Mouse (Mus musculus) thymus, adult 2 months (tissue): ENCODE data around the gene Gm10382.

Experiments used
- CTCF ChIP-seq: fragments of 200-500 bp; IDR thresholded peaks from 2 replicates; pipeline ENCODE4 v1.5.1; 2012; ENCODE audit warnings: mild to moderate bottlenecking, control low read depth, low read length, moderate library complexity, borderline replicate concordance; ENCODE audit not compliant: control insufficient read depth, poor library complexity, insufficient read depth; ENCODE audit errors: extremely low read depth
- POLR2A ChIP-seq: fragments of 200-500 bp; IDR thresholded peaks from 2 replicates; pipeline ENCODE4 v1.6.1; 2012; ENCODE audit warnings: mild to moderate bottlenecking, low read length, control low read depth, moderate library complexity; ENCODE audit not compliant: control insufficient read depth, poor library complexity, insufficient read depth; ENCODE audit errors: extremely low read depth

GRCm38 (mm10) chr5:125344296-125344695 is 44.8 kb upstream of the Gm10382 start:
- TF ChIP-seq CTCF (no peak), POLR2A (no peak)
